Mouse (Mus musculus): Measurements from ENCODE around the gene Ndufa6. TPM values are rescaled to one million over a fixed set of nuclear protein-coding genes. Genes with fewer than 3 reads are reported as not detected.
"Not testable (repeated sequence)": the region's sequence is repeated elsewhere in the genome, so short reads cannot be mapped to it uniquely, and the experiment has no call there.

Ndufa6 gene
- total RNA-seq (2014; fragmentation: Nextera tagmentation) (117 and 124 TPM in 2 replicates), total RNA-seq (2017) (344 and 364 TPM in 2 replicates), polyA plus RNA-seq (2012) (215 and 331 TPM in 2 replicates)

- ATAC-seq (ENCODE audit: extremely low read depth, insufficient number of reproducible peaks, low FRiP score, poor library complexity, severe bottlenecking) (peak; percentile 98), DNase-seq (ENCODE audit: low spot score) (peak; percentile 97)
- peak within 1 kb of the TSS; percentile 94 for H3K4me3 ChIP-seq (ENCODE audit: low read depth, low read length)
- peaks cover 46% of the 10 kb centered on the region for H3K36me3 ChIP-seq (replicated peaks)
- H3K4me1 ChIP-seq (ENCODE audit: insufficient read depth, low read depth, low read length) = peaks cover 60% of the 10 kb centered on the region
- H3K9me3 ChIP-seq (replicated peaks) = 0 out of 2 replicates have a peak, but pooled peaks cover 3% of the 10 kb centered on the region
- TF ChIP-seq GATA2 (IDR thresholded peaks at IDR 0.05; ENCODE audit: borderline replicate concordance, low read depth, low read length) (no peak), CTCF (IDR thresholded peaks at IDR 0.05; ENCODE audit: low read depth, low read length) (peak; percentile 66)
- no peaks in the 10 kb centered on the region for H3K27me3 ChIP-seq (ENCODE audit: insufficient read depth, low read length)
Observed at GRCm38 (mm10) chr15:82354126-82354945, at the start of gene Ndufa6. Gene Ndufa6, minus strand, starts transcription at chr15:82354322.

- H3K36me3 ChIP-seq (replicated peaks) = no peaks in the 10 kb centered on the region
- no peaks in the 10 kb centered on the region for H3K4me1 ChIP-seq (ENCODE audit: insufficient read depth, low read depth, low read length)
- ATAC-seq (ENCODE audit: extremely low read depth, insufficient number of reproducible peaks, low FRiP score, poor library complexity, severe bottlenecking) = no peak
- peaks cover 21% of the 10 kb centered on the region for H3K27me3 ChIP-seq (ENCODE audit: insufficient read depth, low read length)
- TF ChIP-seq GATA2 (IDR thresholded peaks at IDR 0.05; ENCODE audit: borderline replicate concordance, low read depth, low read length) = no peak
- TF ChIP-seq GATA1 (IDR thresholded peaks at IDR 0.05; ENCODE audit: borderline replicate concordance, low read length) = no peak
- TF ChIP-seq POLR2AphosphoS5 (IDR thresholded peaks at IDR 0.05; ENCODE audit: insufficient replicate concordance, low read depth, low read length) = no peak
- TF ChIP-seq TAL1 (conservative IDR thresholded peaks at IDR 0.05; ENCODE audit: low read depth, low read length) = no peak
- TF ChIP-seq CTCF (IDR thresholded peaks at IDR 0.05; ENCODE audit: low read depth, low read length) = no peak
- H3K4me3 ChIP-seq (ENCODE audit: low read depth, low read length) = no peak overlapping the region
- H3K9me3 ChIP-seq (replicated peaks) = no peaks in the 10 kb centered on the region
- DNase-seq (ENCODE audit: low spot score) = no peak
Observed at GRCm38 (mm10) chr15:82403606-82404005, 49.5 kb upstream of the Ndufa6 start.

GRCm38 (mm10) chr15:82402741-82403140, 48.6 kb upstream of the Ndufa6 start:
- no peak for ATAC-seq (ENCODE audit: extremely low read depth, insufficient number of reproducible peaks, low FRiP score, poor library complexity, severe bottlenecking)
- H3K4me3 ChIP-seq (ENCODE audit: low read depth, low read length) = no peak overlapping the region

GRCm38 (mm10) chr15:82402106-82402505, 48.0 kb upstream of the Ndufa6 start:
- Histone ChIP-seq H3K4me1 (ENCODE audit: insufficient read depth, low read depth, low read length) (no peaks in the 10 kb centered on the region), H3K27me3 (ENCODE audit: insufficient read depth, low read length) (peaks cover 12% of the 10 kb centered on the region), H3K4me3 (ENCODE audit: low read depth, low read length) (no peak overlapping the region), H3K36me3 (replicated peaks) (no peaks in the 10 kb centered on the region), H3K9me3 (replicated peaks) (no peaks in the 10 kb centered on the region)
- ATAC-seq (ENCODE audit: extremely low read depth, insufficient number of reproducible peaks, low FRiP score, poor library complexity, severe bottlenecking) (no peak), DNase-seq (ENCODE audit: low spot score) (no peak)
- TF ChIP-seq TAL1 (conservative IDR thresholded peaks at IDR 0.05; ENCODE audit: low read depth, low read length) = no peak
- TF ChIP-seq CTCF (IDR thresholded peaks at IDR 0.05; ENCODE audit: low read depth, low read length) = no peak
- TF ChIP-seq GATA2 (IDR thresholded peaks at IDR 0.05; ENCODE audit: borderline replicate concordance, low read depth, low read length) = no peak
- TF ChIP-seq GATA1 (IDR thresholded peaks at IDR 0.05; ENCODE audit: borderline replicate concordance, low read length) = no peak
- no peak for TF ChIP-seq POLR2AphosphoS5 (IDR thresholded peaks at IDR 0.05; ENCODE audit: insufficient replicate concordance, low read depth, low read length)

More at GRCm38 (mm10) chr15:82402741-82403140, 48.6 kb upstream of the Ndufa6 start:
- no peaks in the 10 kb centered on the region for H3K36me3 ChIP-seq (replicated peaks)
- H3K9me3 ChIP-seq (replicated peaks) = no peaks in the 10 kb centered on the region
- no peaks in the 10 kb centered on the region for H3K4me1 ChIP-seq (ENCODE audit: insufficient read depth, low read depth, low read length)
- TF ChIP-seq CTCF (IDR thresholded peaks at IDR 0.05; ENCODE audit: low read depth, low read length) (no peak), GATA1 (IDR thresholded peaks at IDR 0.05; ENCODE audit: borderline replicate concordance, low read length) (no peak), TAL1 (conservative IDR thresholded peaks at IDR 0.05; ENCODE audit: low read depth, low read length) (no peak), GATA2 (IDR thresholded peaks at IDR 0.05; ENCODE audit: borderline replicate concordance, low read depth, low read length) (no peak), POLR2AphosphoS5 (IDR thresholded peaks at IDR 0.05; ENCODE audit: insufficient replicate concordance, low read depth, low read length) (no peak)
- no peak for DNase-seq (ENCODE audit: low spot score)
- H3K27me3 ChIP-seq (ENCODE audit: insufficient read depth, low read length) = peaks cover 17% of the 10 kb centered on the region

GRCm38 (mm10) chr15:82401516-82401915, 47.4 kb upstream of the Ndufa6 start:
- H3K27me3 ChIP-seq (ENCODE audit: insufficient read depth, low read length) = peaks cover 8% of the 10 kb centered on the region
- H3K36me3 ChIP-seq (replicated peaks) = no peaks in the 10 kb centered on the region
- DNase-seq (ENCODE audit: low spot score) (no peak), ATAC-seq (ENCODE audit: extremely low read depth, insufficient number of reproducible peaks, low FRiP score, poor library complexity, severe bottlenecking) (no peak)
- H3K4me3 ChIP-seq (ENCODE audit: low read depth, low read length) = no peak overlapping the region
- H3K4me1 ChIP-seq (ENCODE audit: insufficient read depth, low read depth, low read length) = no peaks in the 10 kb centered on the region
- TF ChIP-seq CTCF (IDR thresholded peaks at IDR 0.05; ENCODE audit: low read depth, low read length) = no peak
- no peak for TF ChIP-seq GATA1 (IDR thresholded peaks at IDR 0.05; ENCODE audit: borderline replicate concordance, low read length)
- TF ChIP-seq POLR2AphosphoS5 (IDR thresholded peaks at IDR 0.05; ENCODE audit: insufficient replicate concordance, low read depth, low read length) = no peak
- no peak for TF ChIP-seq TAL1 (conservative IDR thresholded peaks at IDR 0.05; ENCODE audit: low read depth, low read length)
- TF ChIP-seq GATA2 (IDR thresholded peaks at IDR 0.05; ENCODE audit: borderline replicate concordance, low read depth, low read length) = no peak
- H3K9me3 ChIP-seq (replicated peaks) = no peaks in the 10 kb centered on the region

- not testable (repeated sequence) for ATAC-seq (ENCODE audit: extremely low read depth, insufficient number of reproducible peaks, low FRiP score, poor library complexity, severe bottlenecking); DNase-seq (ENCODE audit: low spot score)
Observed at GRCm38 (mm10) chr15:82395955-82396354, 41.8 kb upstream of the Ndufa6 start.

GRCm38 (mm10) chr15:82393922-82394321, 39.8 kb upstream of the Ndufa6 start, which contains the start of gene Cyp2d11:
Gene Cyp2d11, minus strand, starts transcription at chr15:82394022.
- not testable (repeated sequence) for ATAC-seq (ENCODE audit: extremely low read depth, insufficient number of reproducible peaks, low FRiP score, poor library complexity, severe bottlenecking); DNase-seq (ENCODE audit: low spot score); H3K9me3 ChIP-seq (replicated peaks); H3K27me3 ChIP-seq (ENCODE audit: insufficient read depth, low read length); H3K36me3 ChIP-seq (replicated peaks); H3K4me1 ChIP-seq (ENCODE audit: insufficient read depth, low read depth, low read length); H3K4me3 ChIP-seq (ENCODE audit: low read depth, low read length)

More at GRCm38 (mm10) chr15:82395955-82396354, 41.8 kb upstream of the Ndufa6 start:
- not testable (repeated sequence) for H3K36me3 ChIP-seq (replicated peaks); H3K27me3 ChIP-seq (ENCODE audit: insufficient read depth, low read length); H3K9me3 ChIP-seq (replicated peaks); H3K4me1 ChIP-seq (ENCODE audit: insufficient read depth, low read depth, low read length); H3K4me3 ChIP-seq (ENCODE audit: low read depth, low read length)

- H3K36me3 ChIP-seq (replicated peaks); ATAC-seq (ENCODE audit: extremely low read depth, insufficient number of reproducible peaks, low FRiP score, poor library complexity, severe bottlenecking); H3K4me1 ChIP-seq (ENCODE audit: insufficient read depth, low read depth, low read length); H3K9me3 ChIP-seq (replicated peaks); DNase-seq (ENCODE audit: low spot score); H3K4me3 ChIP-seq (ENCODE audit: low read depth, low read length): not testable (repeated sequence)
- H3K27me3 ChIP-seq (ENCODE audit: insufficient read depth, low read length) = peaks cover 21% of the 10 kb centered on the region
Observed at GRCm38 (mm10) chr15:82389916-82390315, 35.8 kb upstream of the Ndufa6 start.
